Mouse (Mus musculus) liver, embryonic 16.5 days (tissue): Measurements from ENCODE around the gene Rcn1. TPM values are rescaled to one million over a fixed set of nuclear protein-coding genes. Genes with fewer than 3 reads are reported as not detected.

Experiments
- ATAC-seq: fragments of 200-750 bp; cut with Nextera tagmentation; 2 replicates; pipeline ENCODE4 v1.8.0; 2017; ENCODE audit warnings: low read depth, mild to moderate bottlenecking, moderate number of reproducible peaks, moderate library complexity
- H3K27ac ChIP-seq: fragments of 300-500 bp; sonication (generic); 2 replicates; pipeline ENCODE4 v1.5.1; 2014; ENCODE audit warnings: mild to moderate bottlenecking, low read length
- H3K27me3 ChIP-seq: fragments of 300-500 bp; sonication (generic); 2 replicates; pipeline ENCODE4 v1.6.1; 2014; ENCODE audit warnings: low read depth, low read length, mixed read lengths; ENCODE audit not compliant: control insufficient read depth, insufficient read depth
- H3K36me3 ChIP-seq: fragments of 300-500 bp; sonication (generic); 2 replicates; pipeline ENCODE4 v1.6.1; 2014; ENCODE audit warnings: mild to moderate bottlenecking; ENCODE audit not compliant: control insufficient read depth, insufficient read depth
- H3K4me1 ChIP-seq: fragments of 300-500 bp; sonication (generic); 2 replicates; pipeline ENCODE4 v1.6.1; 2014; ENCODE audit warnings: low read depth, low read length, mixed read lengths; ENCODE audit not compliant: control insufficient read depth
- H3K4me2 ChIP-seq: fragments of 300-500 bp; sonication (generic); 2 replicates; pipeline ENCODE4 v1.6.1; 2014; ENCODE audit warnings: low read depth, low read length, mixed read lengths
- H3K4me3 ChIP-seq: fragments of 300-500 bp; sonication (generic); 2 replicates; pipeline ENCODE4 v1.5.1; 2014; ENCODE audit warnings: low read depth, mild to moderate bottlenecking, low read length
- H3K9ac ChIP-seq: fragments of 300-500 bp; sonication (generic); 2 replicates; pipeline ENCODE4 v1.6.1; 2014; ENCODE audit warnings: low read depth, low read length
- H3K9me3 ChIP-seq: fragments of 300-500 bp; sonication (generic); replicated peaks from 2 replicates; pipeline ENCODE4 v1.6.1; 2016; ENCODE audit warnings: low read length; ENCODE audit not compliant: control insufficient read depth
- WGBS: fragments of 180-500 bp; shearing (Covaris S2); extraction: QIAGEN DNeasy Blood & Tissue Kit; methylation state at CpG from one replicate; pipeline ENCODE4 v1.1.7; 2014; ENCODE audit not compliant: insufficient replicate concordance; 5-methylcytosine and 5-hydroxymethylcytosine counted together
- polyA plus RNA-seq: library from polyadenylated mRNA; unstranded; fragments of >200 nt; fragmentation: Nextera tagmentation; extraction: Ambion mirVana; gene quantifications from 2 replicates; pipeline ENCODE4 v1.2.1, GENCODE M21; 2015

Gene Rcn1
- polyA plus RNA-seq, 1 experiment from 2014 or later, result 13.8 TPM

GRCm38 (mm10) chr2:105427447-105427846 lies 28.3 kb upstream of the Rcn1 start:
- H3K27me3 ChIP-seq, result no peaks in the 10 kb centered on the region
- peaks cover 6% of the 10 kb centered on the region for H3K4me1 ChIP-seq
- ATAC-seq, result peak; percentile 83
- no peak overlapping the region for H3K9ac ChIP-seq
- no peak overlapping the region for H3K27ac ChIP-seq
- H3K4me3 ChIP-seq, result no peak overlapping the region
- WGBS, result 27% methylated on average over 8 of the region's 8 CpGs
- peak overlapping the region; percentile 47 for H3K4me2 ChIP-seq
- no peaks in the 10 kb centered on the region for H3K9me3 ChIP-seq
- no peaks in the 10 kb centered on the region for H3K36me3 ChIP-seq

- Histone ChIP-seq H3K4me1 (peaks cover 10% of the 10 kb centered on the region), H3K36me3 (no peaks in the 10 kb centered on the region), H3K27ac (no peak overlapping the region), H3K27me3 (no peaks in the 10 kb centered on the region), H3K4me3 (no peak overlapping the region), H3K4me2 (no peak overlapping the region), H3K9ac (no peak overlapping the region), H3K9me3 (no peaks in the 10 kb centered on the region)
- no peak for ATAC-seq
- 82% methylated on average over 12 of the region's 12 CpGs for WGBS
Measured at GRCm38 (mm10) chr2:105418629-105419227, 19.6 kb upstream of the Rcn1 start.

GRCm38 (mm10) chr2:105417663-105418062 lies 18.5 kb upstream of the Rcn1 start:
- H3K4me2 ChIP-seq, result no peak overlapping the region
- H3K9ac ChIP-seq, result no peak overlapping the region
- no peak overlapping the region for H3K27ac ChIP-seq
- WGBS, result 24% methylated on average over 5 of the region's 5 CpGs
- peaks cover 11% of the 10 kb centered on the region for H3K4me1 ChIP-seq
- H3K4me3 ChIP-seq, result no peak overlapping the region
- no peaks in the 10 kb centered on the region for H3K36me3 ChIP-seq
- no peaks in the 10 kb centered on the region for H3K9me3 ChIP-seq
- ATAC-seq, result no peak
- H3K27me3 ChIP-seq, result no peaks in the 10 kb centered on the region

GRCm38 (mm10) chr2:105416660-105417348 lies 17.7 kb upstream of the Rcn1 start:
- Histone ChIP-seq H3K27ac (no peak overlapping the region), H3K9me3 (no peaks in the 10 kb centered on the region), H3K4me3 (no peak overlapping the region), H3K4me2 (no peak overlapping the region), H3K9ac (no peak overlapping the region), H3K36me3 (no peaks in the 10 kb centered on the region), H3K27me3 (no peaks in the 10 kb centered on the region), H3K4me1 (peaks cover 11% of the 10 kb centered on the region)
- ATAC-seq, result no peak
- 57% methylated on average over 8 of the region's 8 CpGs for WGBS

- 61% methylated on average over 7 of the region's 7 CpGs for WGBS
- no peak overlapping the region for H3K4me3 ChIP-seq
- no peak overlapping the region for H3K9ac ChIP-seq
- no peaks in the 10 kb centered on the region for H3K27me3 ChIP-seq
- H3K4me1 ChIP-seq, result peaks cover 11% of the 10 kb centered on the region
- no peak overlapping the region for H3K27ac ChIP-seq
- H3K36me3 ChIP-seq, result no peaks in the 10 kb centered on the region
- H3K4me2 ChIP-seq, result no peak overlapping the region
- no peak for ATAC-seq
- no peaks in the 10 kb centered on the region for H3K9me3 ChIP-seq
Measured at GRCm38 (mm10) chr2:105416046-105416659, 17.0 kb upstream of the Rcn1 start.

- no peaks in the 10 kb centered on the region for H3K9me3 ChIP-seq
- WGBS, result 16% methylated on average over 2 of the region's 2 CpGs
- ATAC-seq, result peak; percentile 70
- no peaks in the 10 kb centered on the region for H3K36me3 ChIP-seq
- H3K4me2 ChIP-seq, result no peak overlapping the region
- H3K27ac ChIP-seq, result no peak overlapping the region
- H3K27me3 ChIP-seq, result no peaks in the 10 kb centered on the region
- no peak overlapping the region for H3K4me3 ChIP-seq
- peaks cover 11% of the 10 kb centered on the region for H3K4me1 ChIP-seq
- no peak overlapping the region for H3K9ac ChIP-seq
Measured at GRCm38 (mm10) chr2:105414309-105414708, 15.2 kb upstream of the Rcn1 start.

- peak; percentile 75 for ATAC-seq
- Histone ChIP-seq H3K27ac (no peak overlapping the region), H3K9me3 (no peaks in the 10 kb centered on the region), H3K36me3 (no peaks in the 10 kb centered on the region), H3K4me3 (no peak overlapping the region), H3K4me1 (peaks cover 10% of the 10 kb centered on the region; the same call in 1 of the 2 replicates), H3K4me2 (no peak overlapping the region), H3K9ac (no peak overlapping the region), H3K27me3 (no peaks in the 10 kb centered on the region)
- 85% methylated on average over 1 of the region's 1 CpGs for WGBS
Measured at GRCm38 (mm10) chr2:105409253-105409652, 10.1 kb upstream of the Rcn1 start.

GRCm38 (mm10) chr2:105408511-105408910 lies 9.4 kb upstream of the Rcn1 start:
- Histone ChIP-seq H3K27me3 (no peaks in the 10 kb centered on the region), H3K36me3 (no peaks in the 10 kb centered on the region), H3K9ac (no peak overlapping the region), H3K9me3 (no peaks in the 10 kb centered on the region), H3K27ac (no peak overlapping the region), H3K4me2 (no peak overlapping the region), H3K4me1 (peaks cover 4% of the 10 kb centered on the region; the same call in 1 of the 2 replicates), H3K4me3 (no peak overlapping the region)
- 84% methylated on average over 4 of the region's 4 CpGs for WGBS
- no peak for ATAC-seq

GRCm38 (mm10) chr2:105402180-105402579 lies 3.1 kb upstream of the Rcn1 start:
- H3K36me3 ChIP-seq, result no peaks in the 10 kb centered on the region
- H3K9ac ChIP-seq, result no peak overlapping the region
- no peak overlapping the region for H3K4me2 ChIP-seq
- no peaks in the 10 kb centered on the region for H3K9me3 ChIP-seq
- no peaks in the 10 kb centered on the region for H3K27me3 ChIP-seq
- no peak overlapping the region for H3K27ac ChIP-seq
- no peak overlapping the region for H3K4me3 ChIP-seq
- 74% methylated on average over 2 of the region's 2 CpGs for WGBS
- no peak for ATAC-seq
- H3K4me1 ChIP-seq, result peaks cover 18% of the 10 kb centered on the region
